Mouse (Mus musculus): ENCODE measurements around the gene Cd276. TPM values are rescaled to one million over a fixed set of nuclear protein-coding genes. Genes with fewer than 3 reads are reported as not detected.

Cd276 gene
- polyA plus RNA-seq, 1 experiment: 9.3 TPM

- no peak overlapping the region for H3K27ac ChIP-seq (ENCODE audit: insufficient read depth, low read depth, low read length)
- peak; percentile 38; the same call in 1 of the 2 replicates for TF ChIP-seq CTCF (IDR thresholded peaks at IDR 0.05; ENCODE audit: low read depth, low read length)
- TF ChIP-seq POLR2A (IDR thresholded peaks at IDR 0.05; ENCODE audit: borderline replicate concordance, low read depth, low read length): no peak
- no peak overlapping the region for H3K4me3 ChIP-seq (ENCODE audit: insufficient read depth, low read length)
- peaks cover 33% of the 10 kb centered on the region for H3K4me1 ChIP-seq (ENCODE audit: control insufficient read depth, insufficient read depth, low read length)
Observed at GRCm38 (mm10) chr9:58535447-58536134, 19.6 kb downstream of the Cd276 start.

DNA sequence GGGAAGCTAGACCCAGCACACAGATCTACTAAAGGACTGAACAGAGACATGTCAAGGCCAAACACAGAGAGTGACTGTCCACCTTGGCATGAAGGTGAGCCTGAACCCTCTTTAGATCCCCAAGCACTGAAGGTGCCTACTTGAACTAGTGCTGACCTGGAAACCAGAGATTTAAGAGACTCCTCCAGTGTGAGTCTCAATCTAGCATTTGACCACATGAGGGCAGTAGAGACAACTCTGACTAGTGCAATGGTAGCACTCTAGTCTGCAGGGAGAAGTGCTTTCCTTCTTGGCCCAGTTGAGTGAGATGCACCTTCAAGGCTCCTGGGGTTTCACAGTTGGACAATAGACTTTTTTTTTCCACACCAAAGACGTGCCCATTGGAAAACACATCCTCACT lies 20.5 kb downstream of the Cd276 start:
- H3K4me1 ChIP-seq (ENCODE audit: control insufficient read depth, insufficient read depth, low read length): peaks cover 32% of the 10 kb centered on the region
- H3K4me3 ChIP-seq (ENCODE audit: insufficient read depth, low read length): no peak overlapping the region
- no peak overlapping the region for H3K27ac ChIP-seq (ENCODE audit: insufficient read depth, low read depth, low read length)
- TF ChIP-seq POLR2A (IDR thresholded peaks at IDR 0.05; ENCODE audit: borderline replicate concordance, low read depth, low read length) (no peak), CTCF (IDR thresholded peaks at IDR 0.05; ENCODE audit: low read depth, low read length) (no peak)

DNA sequence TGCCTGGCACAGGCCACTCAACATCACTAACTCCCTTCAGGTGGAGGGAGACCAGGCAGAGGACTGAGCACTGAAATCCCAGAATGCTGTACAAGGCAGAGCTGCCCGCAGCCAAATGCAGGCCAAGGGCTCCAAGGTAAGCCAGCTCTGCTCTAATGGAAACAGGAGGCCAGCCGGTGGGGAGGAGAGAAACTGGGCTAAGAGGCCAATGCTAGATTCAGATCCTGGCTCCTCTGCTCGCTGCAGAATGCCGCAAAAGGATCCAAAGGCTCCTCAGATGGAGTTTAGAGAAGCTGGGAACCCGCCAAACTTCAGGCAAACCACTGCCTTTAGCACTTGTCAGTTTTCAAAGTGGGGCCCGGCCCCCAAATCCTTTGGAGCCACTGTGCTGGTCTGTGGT lies 21.9 kb downstream of the Cd276 start:
- TF ChIP-seq CTCF (IDR thresholded peaks at IDR 0.05; ENCODE audit: low read depth, low read length) (no peak), POLR2A (IDR thresholded peaks at IDR 0.05; ENCODE audit: borderline replicate concordance, low read depth, low read length) (no peak)
- no peak overlapping the region for H3K27ac ChIP-seq (ENCODE audit: insufficient read depth, low read depth, low read length)
- no peak overlapping the region for H3K4me3 ChIP-seq (ENCODE audit: insufficient read depth, low read length)
- H3K4me1 ChIP-seq (ENCODE audit: control insufficient read depth, insufficient read depth, low read length): peaks cover 28% of the 10 kb centered on the region

GRCm38 (mm10) chr9:58532236-58532635 lies 23.0 kb downstream of the Cd276 start:
- Histone ChIP-seq H3K4me1 (ENCODE audit: control insufficient read depth, insufficient read depth, low read length) (peaks cover 20% of the 10 kb centered on the region), H3K4me3 (ENCODE audit: insufficient read depth, low read length) (no peak overlapping the region), H3K27ac (ENCODE audit: insufficient read depth, low read depth, low read length) (no peak overlapping the region)
- TF ChIP-seq CTCF (IDR thresholded peaks at IDR 0.05; ENCODE audit: low read depth, low read length) (no peak), POLR2A (IDR thresholded peaks at IDR 0.05; ENCODE audit: borderline replicate concordance, low read depth, low read length) (no peak)

- H3K27ac ChIP-seq (ENCODE audit: insufficient read depth, low read depth, low read length): no peak overlapping the region
- no peak overlapping the region for H3K4me3 ChIP-seq (ENCODE audit: insufficient read depth, low read length)
- peaks cover 4% of the 10 kb centered on the region for H3K4me1 ChIP-seq (ENCODE audit: control insufficient read depth, insufficient read depth, low read length)
- TF ChIP-seq CTCF (IDR thresholded peaks at IDR 0.05; ENCODE audit: low read depth, low read length) (no peak), POLR2A (IDR thresholded peaks at IDR 0.05; ENCODE audit: borderline replicate concordance, low read depth, low read length) (no peak)
Observed at GRCm38 (mm10) chr9:58530407-58530806, 24.8 kb downstream of the Cd276 start.

- TF ChIP-seq CTCF (IDR thresholded peaks at IDR 0.05; ENCODE audit: low read depth, low read length) (no peak), POLR2A (IDR thresholded peaks at IDR 0.05; ENCODE audit: borderline replicate concordance, low read depth, low read length) (no peak)
- Histone ChIP-seq H3K4me3 (ENCODE audit: insufficient read depth, low read length) (no peak overlapping the region), H3K27ac (ENCODE audit: insufficient read depth, low read depth, low read length) (no peak overlapping the region), H3K4me1 (ENCODE audit: control insufficient read depth, insufficient read depth, low read length) (no peaks in the 10 kb centered on the region)
Observed at GRCm38 (mm10) chr9:58527841-58528240, 27.4 kb downstream of the Cd276 start.

DNA sequence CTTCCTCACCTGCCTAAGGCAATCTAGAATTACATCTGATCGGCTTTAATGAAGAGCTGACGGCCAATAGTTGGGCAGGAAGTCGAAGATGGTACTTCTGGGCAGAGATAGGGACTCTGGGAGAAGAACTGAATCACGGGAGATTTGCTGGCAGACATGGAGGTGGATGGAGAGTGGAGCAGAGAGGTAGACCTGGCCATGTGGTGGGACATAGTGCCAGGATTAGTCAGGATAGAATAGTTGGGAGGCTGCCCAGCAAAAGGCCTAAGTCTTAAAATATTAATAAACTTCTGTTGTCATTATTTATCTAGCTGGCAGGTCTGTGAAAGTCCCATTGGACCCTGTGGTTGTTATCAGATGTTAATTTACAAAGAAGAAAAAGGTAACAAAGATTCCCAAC lies 30.1 kb downstream of the Cd276 start:
- Histone ChIP-seq H3K27ac (ENCODE audit: insufficient read depth, low read depth, low read length) (no peak overlapping the region), H3K4me1 (ENCODE audit: control insufficient read depth, insufficient read depth, low read length) (peaks cover 16% of the 10 kb centered on the region), H3K4me3 (ENCODE audit: insufficient read depth, low read length) (no peak overlapping the region)
- TF ChIP-seq POLR2A (IDR thresholded peaks at IDR 0.05; ENCODE audit: borderline replicate concordance, low read depth, low read length): no peak
- no peak for TF ChIP-seq CTCF (IDR thresholded peaks at IDR 0.05; ENCODE audit: low read depth, low read length)

DNA sequence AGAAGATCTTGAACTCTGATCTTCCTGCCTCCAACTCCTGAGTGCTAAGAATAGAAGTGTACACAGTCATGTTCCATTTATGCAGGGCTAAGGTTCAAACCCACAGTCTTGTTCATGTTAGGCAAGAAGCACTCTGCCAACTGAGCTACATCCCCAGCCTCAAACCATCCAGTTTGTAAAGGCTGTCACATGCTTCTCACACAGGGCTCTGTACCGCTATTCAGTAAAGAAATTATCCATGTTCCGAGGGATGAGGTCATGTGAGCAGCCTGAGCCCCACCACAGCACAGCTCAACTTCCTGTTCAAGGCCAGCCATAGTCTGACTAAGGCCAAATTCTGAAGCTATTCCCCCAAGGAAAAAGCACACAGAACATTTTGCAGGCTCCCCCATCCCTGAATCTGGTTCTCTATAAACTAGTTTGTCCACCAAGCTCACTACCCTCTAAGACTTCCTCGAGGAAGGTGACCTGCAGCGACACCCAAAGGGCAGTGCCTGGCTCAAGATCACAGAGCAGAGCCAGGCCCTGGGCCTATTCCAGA lies 33.3 kb downstream of the Cd276 start:
- no peak for TF ChIP-seq CTCF (IDR thresholded peaks at IDR 0.05; ENCODE audit: low read depth, low read length)
- TF ChIP-seq POLR2A (IDR thresholded peaks at IDR 0.05; ENCODE audit: borderline replicate concordance, low read depth, low read length): no peak
- Histone ChIP-seq H3K4me1 (ENCODE audit: control insufficient read depth, insufficient read depth, low read length) (peaks cover 38% of the 10 kb centered on the region), H3K27ac (ENCODE audit: insufficient read depth, low read depth, low read length) (peak overlapping the region; percentile 68), H3K4me3 (ENCODE audit: insufficient read depth, low read length) (no peak overlapping the region)

GRCm38 (mm10) chr9:58520816-58521581 lies 34.2 kb downstream of the Cd276 start:
- Histone ChIP-seq H3K27ac (ENCODE audit: insufficient read depth, low read depth, low read length) (no peak overlapping the region), H3K4me3 (ENCODE audit: insufficient read depth, low read length) (no peak overlapping the region), H3K4me1 (ENCODE audit: control insufficient read depth, insufficient read depth, low read length) (peaks cover 43% of the 10 kb centered on the region)
- TF ChIP-seq POLR2A (IDR thresholded peaks at IDR 0.05; ENCODE audit: borderline replicate concordance, low read depth, low read length) (no peak), CTCF (IDR thresholded peaks at IDR 0.05; ENCODE audit: low read depth, low read length) (no peak)

GRCm38 (mm10) chr9:58519953-58520352 lies 35.3 kb downstream of the Cd276 start:
- Histone ChIP-seq H3K4me3 (ENCODE audit: insufficient read depth, low read length) (no peak overlapping the region), H3K27ac (ENCODE audit: insufficient read depth, low read depth, low read length) (no peak overlapping the region), H3K4me1 (ENCODE audit: control insufficient read depth, insufficient read depth, low read length) (peaks cover 43% of the 10 kb centered on the region)
- no peak for TF ChIP-seq CTCF (IDR thresholded peaks at IDR 0.05; ENCODE audit: low read depth, low read length)
- no peak for TF ChIP-seq POLR2A (IDR thresholded peaks at IDR 0.05; ENCODE audit: borderline replicate concordance, low read depth, low read length)
